Mouse (Mus musculus): ENCODE data around the gene Abca5. TPM values are rescaled to one million over a fixed set of nuclear protein-coding genes. Genes with fewer than 3 reads are reported as not detected.

The Abca5 gene
- polyA plus RNA-seq, 1 experiment from 2014 or later: 9.7 TPM

DNA sequence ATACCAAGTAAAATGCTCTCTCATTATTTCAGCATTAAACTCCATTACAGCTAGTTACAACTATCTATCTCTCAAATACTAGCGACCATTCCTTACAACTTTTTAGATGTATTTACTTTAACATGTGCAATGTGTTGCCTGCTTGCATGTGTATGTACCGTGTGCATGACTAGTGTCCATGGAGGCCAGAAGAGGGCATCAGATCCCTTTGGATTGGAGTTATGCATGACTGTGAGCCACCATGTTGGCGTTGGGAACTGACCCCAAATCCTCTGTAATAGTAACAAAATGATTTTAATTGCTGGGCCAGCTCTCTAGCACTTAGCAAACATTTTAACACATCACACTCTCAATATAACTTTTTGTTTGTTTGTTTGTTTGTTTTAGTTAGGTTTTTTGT, 49.1 kb downstream of the Abca5 start:
- Histone ChIP-seq H3K4me1 (replicated peaks) (no peaks in the 10 kb centered on the region), H3K27me3 (no peaks in the 10 kb centered on the region), H3K9ac (no peak overlapping the region), H3K4me3 (no peak overlapping the region), H3K36me3 (peaks cover 33% of the 10 kb centered on the region), H3K9me3 (no peaks in the 10 kb centered on the region), H3K27ac (replicated peaks) (no peak overlapping the region), H3K4me2 (no peak overlapping the region)
- ATAC-seq (ENCODE audit: low FRiP score, low read depth): no peak
- 83% methylated on average over 3 of the region's 3 CpGs for WGBS

DNA sequence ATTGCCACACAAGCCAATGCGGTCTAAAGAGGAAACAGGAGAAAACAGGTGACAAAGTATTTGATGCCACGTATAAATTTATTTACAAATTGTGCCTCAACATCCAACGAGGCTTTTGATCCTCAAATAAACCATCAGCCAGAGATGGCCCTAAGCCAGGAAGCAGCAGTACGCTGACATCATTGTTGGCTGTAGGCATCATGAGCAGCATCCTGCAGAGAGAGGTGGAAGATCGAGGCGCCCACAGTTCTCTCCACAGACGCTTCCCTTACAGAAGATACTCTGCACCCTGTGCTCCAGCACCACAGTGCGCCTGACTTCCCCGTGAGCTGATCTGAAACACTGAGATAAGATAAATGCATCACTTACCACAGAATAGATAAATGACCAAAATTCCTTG, 49.8 kb downstream of the Abca5 start:
- Histone ChIP-seq H3K4me1 (replicated peaks) (no peaks in the 10 kb centered on the region), H3K9ac (no peak overlapping the region), H3K27me3 (no peaks in the 10 kb centered on the region), H3K9me3 (no peaks in the 10 kb centered on the region), H3K4me2 (no peak overlapping the region), H3K4me3 (no peak overlapping the region), H3K36me3 (peaks cover 34% of the 10 kb centered on the region), H3K27ac (replicated peaks) (no peak overlapping the region)
- 66% methylated on average over 9 of the region's 9 CpGs for WGBS
- no peak for ATAC-seq (ENCODE audit: low FRiP score, low read depth)

DNA sequence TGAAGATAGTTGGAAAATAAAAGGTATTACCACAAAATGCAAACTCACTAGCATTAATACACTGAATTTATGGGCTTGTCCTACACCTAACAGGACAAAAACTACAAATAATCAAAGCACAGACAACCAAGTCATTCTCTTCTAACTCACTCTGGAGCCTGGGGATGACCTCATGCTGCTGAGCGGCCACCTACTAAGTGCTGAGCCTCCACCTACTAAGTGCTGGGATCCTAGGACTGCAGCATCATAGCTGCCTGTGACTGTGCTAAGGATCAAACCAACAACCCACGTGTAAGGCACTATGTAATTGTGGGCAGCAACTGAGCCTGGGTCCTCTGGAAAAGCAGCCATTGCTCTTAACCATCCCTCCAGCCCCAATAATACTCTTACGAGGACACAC, 51.2 kb downstream of the Abca5 start:
- 85% methylated on average over 3 of the region's 3 CpGs for WGBS
- Histone ChIP-seq H3K4me3 (no peak overlapping the region), H3K36me3 (peaks cover 26% of the 10 kb centered on the region), H3K4me1 (replicated peaks) (no peaks in the 10 kb centered on the region), H3K27me3 (no peaks in the 10 kb centered on the region), H3K27ac (replicated peaks) (no peak overlapping the region), H3K9ac (no peak overlapping the region), H3K9me3 (no peaks in the 10 kb centered on the region), H3K4me2 (no peak overlapping the region)
- ATAC-seq (ENCODE audit: low FRiP score, low read depth): no peak

DNA sequence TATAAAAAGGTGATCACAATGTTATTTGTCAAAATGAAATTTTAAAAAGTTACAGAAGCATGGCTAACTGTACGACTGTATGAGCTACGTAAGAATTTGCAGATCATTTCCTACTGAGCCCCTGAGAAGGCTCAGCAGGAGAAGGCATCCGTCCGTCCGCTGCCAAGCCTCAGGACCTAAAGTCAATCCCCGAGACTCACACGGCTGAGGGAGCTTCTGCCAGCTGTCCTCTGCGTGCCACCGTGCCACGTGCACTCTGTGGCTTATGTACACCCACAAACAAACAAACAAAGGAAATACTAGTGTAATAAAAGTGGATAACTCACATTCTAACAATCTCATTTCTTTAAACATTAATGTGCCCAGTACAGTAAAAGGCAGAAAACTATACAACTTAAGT, 52.7 kb downstream of the Abca5 start:
- H3K4me1 ChIP-seq (replicated peaks): no peaks in the 10 kb centered on the region
- no peaks in the 10 kb centered on the region for H3K27me3 ChIP-seq
- H3K4me2 ChIP-seq: no peak overlapping the region
- H3K36me3 ChIP-seq: peaks cover 21% of the 10 kb centered on the region
- 55% methylated on average over 10 of the region's 10 CpGs for WGBS
- H3K4me3 ChIP-seq: no peak overlapping the region
- no peak for ATAC-seq (ENCODE audit: low FRiP score, low read depth)
- no peak overlapping the region for H3K9ac ChIP-seq
- H3K9me3 ChIP-seq: no peaks in the 10 kb centered on the region
- no peak overlapping the region for H3K27ac ChIP-seq (replicated peaks)

DNA sequence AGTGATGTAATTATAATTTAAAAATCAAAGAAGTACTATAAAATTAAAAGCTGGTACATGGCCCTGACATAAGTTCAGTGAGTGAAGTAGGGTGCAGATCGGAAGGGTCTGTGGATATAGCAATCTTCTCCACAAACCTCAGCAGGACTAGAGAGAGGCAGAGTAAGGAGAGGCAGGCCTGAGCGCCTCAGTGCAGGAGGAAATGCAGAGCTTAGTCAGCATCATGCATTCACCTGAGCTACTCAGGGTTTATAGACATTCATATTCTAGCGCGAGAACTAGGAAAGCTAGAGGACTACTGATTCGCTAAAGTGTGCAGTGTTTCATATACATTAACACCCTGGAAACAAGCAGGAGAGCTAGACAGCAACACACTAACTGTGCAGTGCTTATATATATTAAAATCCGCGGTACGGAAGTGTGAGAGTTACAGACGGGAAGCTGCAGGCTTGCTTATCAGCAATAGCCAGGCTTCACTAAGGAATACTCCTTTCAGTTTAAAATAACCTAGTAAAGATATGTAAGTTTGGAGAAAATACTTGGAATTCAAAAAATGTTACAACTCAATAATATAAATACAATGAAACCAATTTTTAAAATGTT, 53.2 kb downstream of the Abca5 start:
- no peak for ATAC-seq (ENCODE audit: low FRiP score, low read depth)
- Histone ChIP-seq H3K9ac (no peak overlapping the region), H3K4me2 (no peak overlapping the region), H3K27me3 (no peaks in the 10 kb centered on the region), H3K36me3 (peaks cover 21% of the 10 kb centered on the region), H3K4me3 (no peak overlapping the region), H3K4me1 (replicated peaks) (no peaks in the 10 kb centered on the region), H3K27ac (replicated peaks) (no peak overlapping the region), H3K9me3 (no peaks in the 10 kb centered on the region)
- 90% methylated on average over 9 of the region's 9 CpGs for WGBS

DNA sequence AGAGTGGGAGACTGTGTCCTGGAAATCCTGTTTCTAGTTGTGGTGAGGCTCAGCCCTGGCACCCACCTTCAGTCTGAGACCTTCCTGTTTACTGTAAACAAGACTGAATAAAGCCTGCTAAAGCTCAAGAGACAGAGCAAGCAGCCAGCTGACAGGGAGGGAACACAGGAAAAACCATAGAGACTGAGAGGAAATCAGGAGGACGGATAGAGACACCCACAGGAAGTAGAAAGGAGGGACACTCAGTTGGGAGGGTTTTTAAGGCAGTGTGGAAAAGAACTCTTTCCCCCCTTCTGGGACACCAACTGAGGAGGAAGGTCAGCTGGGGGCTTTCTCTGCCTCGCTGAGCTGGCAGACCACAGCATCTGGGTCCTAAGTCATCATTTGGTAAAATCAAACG, 62.7 kb downstream of the Abca5 start:
- 70% methylated on average over 3 of the region's 3 CpGs for WGBS
- Histone ChIP-seq H3K27ac (replicated peaks) (no peak overlapping the region), H3K9me3 (no peaks in the 10 kb centered on the region), H3K4me1 (replicated peaks) (no peaks in the 10 kb centered on the region), H3K9ac (no peak overlapping the region), H3K36me3 (peaks cover 15% of the 10 kb centered on the region), H3K4me2 (no peak overlapping the region), H3K27me3 (no peaks in the 10 kb centered on the region), H3K4me3 (no peak overlapping the region)
- ATAC-seq (ENCODE audit: low FRiP score, low read depth): no peak

DNA sequence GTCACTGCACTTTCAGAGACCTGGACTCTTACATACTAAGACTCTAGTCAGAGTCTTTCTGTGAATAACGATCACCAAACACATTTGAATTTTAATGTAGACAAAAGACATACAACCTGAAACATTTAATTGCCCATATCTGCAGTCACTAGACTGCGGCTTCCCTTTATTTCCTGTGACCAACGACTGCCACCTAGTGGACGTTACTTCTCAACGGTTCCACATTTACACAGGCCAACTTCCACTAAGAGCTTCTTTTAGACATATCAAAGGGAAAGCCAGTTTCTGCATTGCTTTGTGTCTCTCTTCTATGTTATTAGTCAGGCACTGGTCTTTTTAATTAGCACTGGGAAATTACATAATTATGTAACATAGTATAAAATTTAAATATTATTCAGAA, 65.8 kb downstream of the Abca5 start:
- Histone ChIP-seq H3K9me3 (no peaks in the 10 kb centered on the region), H3K4me3 (no peak overlapping the region), H3K9ac (no peak overlapping the region), H3K27ac (replicated peaks) (no peak overlapping the region), H3K4me2 (no peak overlapping the region), H3K27me3 (no peaks in the 10 kb centered on the region), H3K36me3 (peaks cover 15% of the 10 kb centered on the region), H3K4me1 (replicated peaks) (no peaks in the 10 kb centered on the region)
- WGBS: 6% methylated on average over 5 of the region's 5 CpGs
- 0 out of 2 replicates have a peak, but pooled peaks have one; percentile 65 for ATAC-seq (ENCODE audit: low FRiP score, low read depth)

DNA sequence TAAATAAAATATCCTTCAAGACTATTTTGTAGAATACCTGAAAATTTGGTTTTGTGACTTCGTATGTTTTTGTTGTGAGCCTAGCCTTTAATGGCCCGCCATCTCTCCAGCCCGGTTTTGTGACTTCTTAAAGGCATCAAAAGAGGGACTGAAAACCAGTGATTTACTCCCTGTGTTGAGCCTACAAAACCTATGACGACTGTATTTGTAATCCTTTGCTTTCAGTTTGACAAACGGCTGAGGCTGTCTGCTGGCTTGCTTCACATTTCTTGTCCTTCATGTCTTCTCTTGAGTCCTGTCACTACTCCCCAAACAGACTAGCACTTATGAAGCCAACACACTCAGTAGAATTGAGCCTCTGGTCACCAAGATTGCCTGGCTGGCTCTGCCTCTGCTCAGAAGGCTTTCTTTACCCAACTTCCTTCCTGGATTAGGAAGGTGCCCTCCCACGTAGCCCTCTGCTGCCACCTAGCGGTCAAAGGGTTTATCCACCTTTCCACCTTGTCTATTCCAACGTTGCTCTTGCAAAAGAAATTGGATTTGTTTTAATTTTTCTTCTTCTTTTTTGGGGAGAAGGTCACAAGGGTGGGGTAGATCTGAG, 69.2 kb downstream of the Abca5 start:
- Histone ChIP-seq H3K36me3 (peaks cover 5% of the 10 kb centered on the region; the same call in 1 of the 2 replicates), H3K4me1 (replicated peaks) (no peaks in the 10 kb centered on the region), H3K27ac (replicated peaks) (no peak overlapping the region), H3K9ac (no peak overlapping the region), H3K9me3 (no peaks in the 10 kb centered on the region), H3K4me3 (no peak overlapping the region), H3K27me3 (no peaks in the 10 kb centered on the region), H3K4me2 (no peak overlapping the region)
- ATAC-seq (ENCODE audit: low FRiP score, low read depth): no peak
- WGBS: 44% methylated on average over 8 of the region's 8 CpGs

DNA sequence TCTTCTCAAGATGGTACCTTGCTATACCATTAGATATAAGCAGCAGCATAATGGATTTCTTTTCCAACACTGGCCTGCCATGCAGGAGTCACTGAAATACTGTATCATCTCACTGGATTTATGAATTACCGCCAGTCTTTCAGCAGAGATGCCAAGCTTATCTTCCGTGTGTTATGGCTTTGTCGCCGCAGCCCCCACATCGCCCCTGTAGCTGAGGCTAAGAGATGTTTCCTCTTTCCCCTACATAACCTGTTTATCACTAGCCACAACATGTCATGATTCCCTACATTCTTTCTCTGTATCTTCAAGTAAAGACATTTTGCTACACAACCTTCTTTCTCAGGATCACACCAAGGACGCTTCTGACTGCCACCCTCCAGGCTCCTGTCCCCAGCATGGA, 70.3 kb downstream of the Abca5 start:
- Histone ChIP-seq H3K4me3 (no peak overlapping the region), H3K27ac (replicated peaks) (no peak overlapping the region), H3K36me3 (peaks cover 5% of the 10 kb centered on the region; the same call in 1 of the 2 replicates), H3K4me2 (no peak overlapping the region), H3K4me1 (replicated peaks) (no peaks in the 10 kb centered on the region), H3K9me3 (no peaks in the 10 kb centered on the region), H3K9ac (no peak overlapping the region), H3K27me3 (no peaks in the 10 kb centered on the region)
- WGBS: 94% methylated on average over 6 of the region's 6 CpGs
- no peak for ATAC-seq (ENCODE audit: low FRiP score, low read depth)

DNA sequence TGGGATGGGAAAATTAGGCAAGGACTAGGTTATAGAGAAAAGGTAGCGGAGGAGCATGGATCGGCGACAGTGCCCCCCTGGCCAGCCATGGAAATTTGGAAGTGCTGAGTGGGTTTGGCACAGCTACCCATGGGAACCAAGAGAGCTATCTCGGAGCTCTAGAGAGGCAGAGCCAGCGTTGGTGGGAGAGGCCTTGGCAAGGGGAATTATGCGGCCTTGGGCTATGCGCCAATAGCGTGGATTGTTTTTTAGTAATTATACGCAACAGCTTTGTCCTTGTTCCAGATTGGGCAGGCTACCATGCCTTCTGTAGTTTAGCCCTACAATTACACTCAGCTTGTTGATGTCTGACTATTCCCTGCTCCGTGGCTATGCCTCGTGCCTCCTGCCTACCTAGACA, 70.8 kb downstream of the Abca5 start:
- H3K27ac ChIP-seq (replicated peaks): no peak overlapping the region
- H3K4me2 ChIP-seq: no peak overlapping the region
- H3K4me3 ChIP-seq: no peak overlapping the region
- H3K27me3 ChIP-seq: no peaks in the 10 kb centered on the region
- no peaks in the 10 kb centered on the region for H3K9me3 ChIP-seq
- no peak overlapping the region for H3K9ac ChIP-seq
- peaks cover 5% of the 10 kb centered on the region; the same call in 1 of the 2 replicates for H3K36me3 ChIP-seq
- 81% methylated on average over 11 of the region's 11 CpGs for WGBS
- no peak for ATAC-seq (ENCODE audit: low FRiP score, low read depth)
- no peaks in the 10 kb centered on the region for H3K4me1 ChIP-seq (replicated peaks)

DNA sequence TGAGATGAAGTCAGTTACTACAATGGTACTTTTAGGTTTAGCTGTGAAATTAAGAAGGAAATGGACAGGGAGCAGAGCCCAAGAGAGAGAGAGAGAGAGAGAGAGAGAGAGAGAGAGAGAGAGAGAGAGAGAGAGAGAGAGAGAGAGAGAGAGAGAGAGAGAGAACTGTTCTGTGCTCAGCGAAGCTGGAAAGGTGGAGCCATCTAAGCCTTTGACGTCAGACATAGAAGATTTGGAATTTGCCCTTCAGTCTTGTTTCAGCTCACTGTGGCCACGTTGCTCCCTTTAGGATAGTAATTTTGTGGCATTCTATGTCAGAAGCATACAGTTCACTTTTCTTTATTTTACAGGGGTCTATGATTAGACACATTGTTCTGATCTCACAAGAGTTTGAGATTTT, 75.6 kb downstream of the Abca5 start:
- Histone ChIP-seq H3K4me1 (replicated peaks) (no peaks in the 10 kb centered on the region), H3K4me2 (no peak overlapping the region), H3K36me3 (peaks cover 5% of the 10 kb centered on the region; the same call in 1 of the 2 replicates), H3K9ac (no peak overlapping the region), H3K4me3 (no peak overlapping the region), H3K9me3 (0 out of 2 replicates have a peak, but pooled peaks cover 6% of the 10 kb centered on the region), H3K27ac (replicated peaks) (no peak overlapping the region), H3K27me3 (no peaks in the 10 kb centered on the region)
- no peak for ATAC-seq (ENCODE audit: low FRiP score, low read depth)
- 83% methylated on average over 3 of the region's 3 CpGs for WGBS

DNA sequence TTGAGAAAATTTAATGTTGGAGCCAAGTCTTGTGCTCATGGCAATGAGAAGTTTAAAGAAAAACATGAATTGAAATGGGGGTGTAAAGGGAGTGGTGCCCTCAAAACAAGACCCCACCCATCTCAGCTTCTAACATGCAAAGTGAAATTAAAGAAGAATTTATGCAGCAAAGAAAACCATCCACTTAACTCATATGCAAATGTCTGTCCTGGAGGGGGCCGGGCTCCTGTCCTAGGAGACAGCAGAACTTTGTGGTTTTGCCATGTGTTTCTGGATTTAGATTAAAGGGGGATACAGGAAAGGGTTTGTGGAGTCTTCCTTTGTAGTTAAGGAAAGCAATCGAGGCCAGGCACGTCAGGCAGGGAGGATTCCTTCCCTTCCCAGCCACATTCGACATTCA, 79.6 kb downstream of the Abca5 start:
- no peak for ATAC-seq (ENCODE audit: low FRiP score, low read depth)
- Histone ChIP-seq H3K27ac (replicated peaks) (no peak overlapping the region), H3K4me2 (no peak overlapping the region), H3K9ac (no peak overlapping the region), H3K4me3 (no peak overlapping the region), H3K9me3 (0 out of 2 replicates have a peak, but pooled peaks cover 6% of the 10 kb centered on the region), H3K27me3 (no peaks in the 10 kb centered on the region), H3K36me3 (no peaks in the 10 kb centered on the region), H3K4me1 (replicated peaks) (no peaks in the 10 kb centered on the region)
- 78% methylated on average over 4 of the region's 4 CpGs for WGBS

DNA sequence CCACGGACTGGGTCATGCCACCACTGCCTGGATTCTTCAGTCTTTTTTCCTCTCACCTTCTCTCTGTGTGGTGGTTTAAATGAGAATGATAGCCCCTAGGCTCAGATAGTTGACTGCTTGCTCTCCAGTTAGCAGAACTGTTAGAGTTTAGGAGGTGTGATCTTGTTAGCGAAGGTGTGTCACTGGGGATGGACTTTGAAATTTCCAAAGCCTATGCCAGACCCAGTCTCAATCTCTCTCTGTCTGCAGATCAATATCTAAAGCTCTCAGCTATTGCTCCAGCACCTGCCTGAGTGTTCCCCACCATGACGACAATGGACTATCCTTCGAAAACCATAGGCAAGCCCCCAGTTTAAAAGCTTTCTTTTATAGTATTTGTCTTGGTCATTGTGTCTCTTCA, 80.5 kb downstream of the Abca5 start:
- Histone ChIP-seq H3K4me3 (no peak overlapping the region), H3K9ac (no peak overlapping the region), H3K9me3 (0 out of 2 replicates have a peak, but pooled peaks cover 6% of the 10 kb centered on the region), H3K27me3 (no peaks in the 10 kb centered on the region), H3K27ac (replicated peaks) (no peak overlapping the region), H3K36me3 (no peaks in the 10 kb centered on the region), H3K4me1 (replicated peaks) (no peaks in the 10 kb centered on the region), H3K4me2 (no peak overlapping the region)
- WGBS: 92% methylated on average over 4 of the region's 4 CpGs
- no peak for ATAC-seq (ENCODE audit: low FRiP score, low read depth)

Data from hindbrain, embryonic 15.5 days (tissue).